Mouse (Mus musculus): ENCODE measurements around the gene D930020B18Rik.
A peak's percentile ranks its signal among the peaks of the same experiment; 100 is the strongest.

D930020B18Rik gene

GRCm38 (mm10) chr10:121641272-121642053 is at the start of gene D930020B18Rik:
D930020B18Rik (plus strand) TSS chr10:121641588.
- DNase-seq (ENCODE audit: inconsistent ontology term) = peak; percentile 35

GRCm38 (mm10) chr10:121596580-121596979 is 44.8 kb upstream of the D930020B18Rik start:
- DNase-seq (ENCODE audit: inconsistent ontology term) = no peak

GRCm38 (mm10) chr10:121601272-121601671 is 40.1 kb upstream of the D930020B18Rik start:
- no peak for DNase-seq (ENCODE audit: inconsistent ontology term)

GRCm38 (mm10) chr10:121603556-121603955 is 37.8 kb upstream of the D930020B18Rik start:
- DNase-seq (ENCODE audit: inconsistent ontology term) = no peak

- no peak for DNase-seq (ENCODE audit: inconsistent ontology term)
Measured at GRCm38 (mm10) chr10:121604632-121605344, 36.6 kb upstream of the D930020B18Rik start.

- no peak for DNase-seq (ENCODE audit: inconsistent ontology term)
Measured at GRCm38 (mm10) chr10:121608177-121608576, 33.2 kb upstream of the D930020B18Rik start.

- no peak for DNase-seq (ENCODE audit: inconsistent ontology term)
Measured at GRCm38 (mm10) chr10:121611587-121611986, 29.8 kb upstream of the D930020B18Rik start.

GRCm38 (mm10) chr10:121612448-121612847 is 28.9 kb upstream of the D930020B18Rik start:
- no peak for DNase-seq (ENCODE audit: inconsistent ontology term)

GRCm38 (mm10) chr10:121613570-121613969 is 27.8 kb upstream of the D930020B18Rik start:
- no peak for DNase-seq (ENCODE audit: inconsistent ontology term)

- DNase-seq (ENCODE audit: inconsistent ontology term) = no peak
Measured at GRCm38 (mm10) chr10:121615146-121615870, 26.1 kb upstream of the D930020B18Rik start.

- no peak for DNase-seq (ENCODE audit: inconsistent ontology term)
Measured at GRCm38 (mm10) chr10:121615935-121616334, 25.5 kb upstream of the D930020B18Rik start.

GRCm38 (mm10) chr10:121622431-121622830 is 19.0 kb upstream of the D930020B18Rik start:
- no peak for DNase-seq (ENCODE audit: inconsistent ontology term)

GRCm38 (mm10) chr10:121623670-121624069 is 17.7 kb upstream of the D930020B18Rik start:
- DNase-seq (ENCODE audit: inconsistent ontology term) = no peak

- DNase-seq (ENCODE audit: inconsistent ontology term) = no peak
Measured at GRCm38 (mm10) chr10:121625006-121625405, 16.4 kb upstream of the D930020B18Rik start.

GRCm38 (mm10) chr10:121625407-121626185 is 15.8 kb upstream of the D930020B18Rik start:
- DNase-seq (ENCODE audit: inconsistent ontology term) = no peak

- peak; percentile 99 for DNase-seq (ENCODE audit: inconsistent ontology term)
Measured at GRCm38 (mm10) chr10:121626186-121626882, 15.1 kb upstream of the D930020B18Rik start, which contains the start of gene Xpot. Xpot (minus strand) TSS chr10:121626332.

GRCm38 (mm10) chr10:121627216-121627852 is 14.1 kb upstream of the D930020B18Rik start:
- DNase-seq (ENCODE audit: inconsistent ontology term) = no peak

GRCm38 (mm10) chr10:121628561-121629040 is 12.8 kb upstream of the D930020B18Rik start:
- no peak for DNase-seq (ENCODE audit: inconsistent ontology term)

- DNase-seq (ENCODE audit: inconsistent ontology term) = no peak
Measured at GRCm38 (mm10) chr10:121634159-121634558, 7.2 kb upstream of the D930020B18Rik start.

- DNase-seq (ENCODE audit: inconsistent ontology term) = no peak
Measured at GRCm38 (mm10) chr10:121636276-121636675, 5.1 kb upstream of the D930020B18Rik start.

All from Muller cell, postnatal 12 days (primary cell).